Mouse (Mus musculus) cerebellum, postnatal 25 days (tissue): ENCODE measurements around the gene Snx9.

ENCODE experiments used
- DNase-seq, 2 experiments: peaks; one replicate each; pipeline ENCODE4 v3.0.0; 2021; ENCODE audit warnings: mixed read lengths in 2 of 2

The Snx9 gene

DNA sequence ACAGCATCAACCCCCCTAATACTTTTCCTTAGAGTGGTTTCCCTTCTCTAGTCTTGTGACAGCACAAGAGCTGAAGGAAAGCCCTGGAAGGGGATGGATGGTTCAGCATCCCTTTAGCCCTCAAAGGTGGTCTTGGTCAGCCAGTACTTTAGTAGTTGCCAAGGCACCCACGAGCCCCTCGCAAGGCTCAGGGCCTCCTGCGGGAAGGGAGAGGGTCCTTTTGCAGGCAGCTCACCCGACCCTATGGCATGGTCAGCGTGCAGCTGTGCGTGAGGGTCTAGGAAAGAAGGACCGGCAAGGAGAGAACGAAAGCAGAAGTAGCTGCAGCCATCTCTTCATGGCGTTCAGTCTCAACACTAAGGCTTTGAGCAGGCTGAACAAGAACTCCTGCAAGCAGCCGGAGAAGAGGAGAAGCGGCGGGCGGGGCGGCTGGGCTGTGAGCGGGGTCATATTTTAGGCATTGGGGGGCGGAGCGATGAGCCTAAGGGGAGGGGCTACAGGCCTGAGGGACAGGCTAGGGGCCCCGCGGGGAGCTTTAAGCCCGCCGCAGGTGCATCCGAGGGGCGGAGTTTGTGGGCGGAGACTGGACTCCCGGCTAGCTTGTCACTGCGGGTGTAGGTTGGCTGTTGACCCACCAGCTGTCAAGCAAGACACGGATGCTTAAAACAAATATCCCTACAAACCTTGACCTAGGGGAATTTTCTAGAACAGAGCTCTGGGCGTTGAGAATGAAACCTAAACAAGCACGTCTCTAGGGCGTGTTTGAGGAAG, 93.6 kb downstream of the Snx9 start:
- DNase-seq = peak; percentile 58 to 78

DNA sequence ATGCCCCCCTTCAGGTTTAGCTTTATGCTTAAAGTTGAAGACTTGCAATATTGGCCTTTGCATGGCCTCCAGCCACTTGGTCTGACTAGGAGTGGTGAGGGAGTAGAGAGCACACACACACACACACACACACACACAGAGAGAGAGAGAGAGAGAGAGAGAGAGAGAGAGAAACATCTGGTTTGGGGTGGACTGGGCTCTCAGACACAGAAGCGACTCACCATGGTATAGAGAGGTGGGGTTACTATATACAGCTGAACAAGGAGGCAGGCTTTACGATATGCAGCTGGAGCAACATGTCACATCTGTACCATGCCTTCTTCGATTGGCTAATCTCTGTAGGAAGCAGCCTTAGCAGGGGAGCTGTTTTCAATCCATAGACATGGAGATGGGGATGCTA, 94.6 kb downstream of the Snx9 start:
- no peak for DNase-seq

DNA sequence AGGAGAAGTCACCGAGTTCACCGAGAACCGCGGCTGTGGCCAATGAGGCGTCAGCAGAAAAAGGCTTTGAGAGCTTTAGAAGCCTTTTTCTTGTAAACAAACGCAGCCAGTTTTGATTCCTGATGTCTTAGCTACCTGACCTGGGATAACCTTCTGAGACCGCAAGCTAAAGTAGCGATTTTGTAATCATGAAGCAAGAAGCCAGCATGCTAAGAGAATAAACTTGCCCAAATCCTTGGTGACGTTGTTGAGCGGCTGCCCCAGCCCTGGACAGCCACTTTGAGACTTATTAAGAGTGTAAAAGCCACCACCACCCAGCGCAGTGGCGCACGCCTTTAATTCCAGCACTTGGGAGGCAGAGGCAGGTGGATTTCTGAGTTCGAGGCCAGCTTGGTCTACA, 95.1 kb downstream of the Snx9 start:
- DNase-seq = no peak

DNA sequence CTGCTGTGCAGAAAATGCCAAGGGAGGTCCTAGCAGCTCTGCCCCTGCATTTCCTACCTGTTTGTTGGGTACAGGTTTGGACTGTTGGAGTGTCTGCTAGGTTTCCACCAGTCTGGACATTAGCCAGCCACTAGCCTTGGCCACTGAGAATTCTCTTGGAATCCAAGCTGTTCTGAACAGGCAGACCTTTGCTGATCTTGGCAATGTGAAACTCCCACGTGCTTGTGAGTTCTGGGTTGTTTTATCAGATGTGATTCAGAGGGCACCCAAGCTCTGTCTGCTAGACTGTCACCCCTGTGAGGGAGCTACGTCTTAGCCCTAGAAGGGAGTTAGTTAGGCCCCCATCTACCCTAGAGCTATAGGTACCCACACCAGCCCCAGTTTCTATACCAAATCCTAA, 96.3 kb downstream of the Snx9 start:
- peak; percentile 54 to 73 for DNase-seq

DNA sequence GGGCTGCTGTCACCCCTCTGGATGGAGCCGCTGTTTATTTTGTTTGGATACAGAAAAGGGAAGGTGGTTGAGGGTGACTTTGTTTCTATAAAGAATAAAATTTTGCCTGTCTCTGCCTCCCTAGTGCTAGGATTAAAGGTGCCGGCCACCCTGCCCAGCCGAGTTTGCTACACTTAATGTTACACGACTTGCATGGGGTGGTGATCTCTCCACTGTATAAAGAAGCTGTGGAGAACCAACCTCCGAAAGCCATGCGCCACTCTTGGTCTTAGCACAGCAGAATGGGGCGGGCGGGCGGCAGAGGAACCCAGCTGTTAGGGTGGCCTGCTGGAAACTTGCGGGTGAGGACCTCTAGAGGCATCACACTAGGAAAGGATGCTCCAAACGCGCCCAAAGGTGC, 98.7 kb downstream of the Snx9 start:
- DNase-seq = no peak

DNA sequence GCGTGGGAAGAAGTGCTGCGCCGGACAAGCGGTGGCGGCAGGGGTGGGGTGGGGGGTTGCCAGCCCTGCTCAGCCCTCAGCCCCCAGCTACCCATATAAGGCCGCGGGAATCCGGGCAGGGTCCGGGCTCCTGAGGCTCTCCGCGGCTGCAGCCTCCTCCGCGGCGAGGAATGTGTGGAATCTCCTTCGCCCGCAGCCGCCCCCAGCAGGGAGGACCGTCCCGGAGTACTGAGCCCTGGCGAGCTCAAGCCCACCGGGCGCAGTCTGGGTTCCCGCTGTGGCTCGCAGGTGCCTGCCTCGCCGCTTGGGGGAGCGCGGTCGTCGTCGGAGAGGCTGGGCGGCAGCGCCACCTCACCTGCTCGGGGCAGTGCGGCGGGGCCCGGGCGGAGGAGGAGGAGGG, 99.7 kb downstream of the Snx9 start:
- peak; percentile 76 to 89 for DNase-seq

DNA sequence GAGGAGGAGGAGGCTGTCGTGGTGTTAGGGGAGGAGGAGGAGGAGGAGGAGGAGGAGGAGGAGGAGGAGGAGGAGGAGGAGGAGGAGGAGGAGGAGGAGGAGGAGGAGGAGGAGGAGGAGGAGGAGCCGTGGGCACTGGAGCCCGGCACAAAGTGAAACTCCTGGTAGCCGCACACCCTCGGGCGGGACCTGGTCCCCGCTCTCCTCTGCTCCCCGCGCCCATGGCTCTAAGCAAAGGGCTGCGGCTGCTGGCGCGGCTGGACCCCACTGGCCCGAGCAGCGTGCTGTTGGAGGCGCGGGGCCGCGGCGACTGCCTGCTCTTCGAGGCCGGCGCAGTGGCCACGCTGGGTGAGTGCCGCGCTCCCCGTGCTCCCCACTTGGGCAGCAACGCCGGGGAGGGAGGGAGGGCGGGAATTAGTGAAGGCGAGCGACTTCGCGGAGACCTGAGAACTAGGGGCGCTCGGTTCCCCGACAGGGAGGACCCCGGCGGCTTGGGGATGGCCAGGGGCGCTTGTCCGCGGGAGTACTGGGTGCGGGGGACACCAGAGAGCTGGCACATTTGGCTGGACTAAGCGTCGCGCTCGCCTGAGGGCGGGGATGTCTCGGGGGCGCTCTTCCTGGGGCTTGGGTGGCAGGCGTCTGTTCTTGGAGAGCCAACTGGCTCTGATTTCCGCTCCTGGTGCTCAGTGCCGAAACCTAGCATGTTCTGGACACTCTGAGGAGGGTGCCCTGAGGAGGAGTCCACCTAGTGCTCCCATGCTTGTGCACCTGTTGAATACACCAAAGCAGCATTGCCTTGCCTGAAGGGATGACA, 100.3 kb downstream of the Snx9 start, which contains the start of gene Synj2:
Gene Synj2 (plus strand): TSS at position 51 of the 814 bp plus-strand sequence.
- DNase-seq = peak; percentile 66 to 67

DNA sequence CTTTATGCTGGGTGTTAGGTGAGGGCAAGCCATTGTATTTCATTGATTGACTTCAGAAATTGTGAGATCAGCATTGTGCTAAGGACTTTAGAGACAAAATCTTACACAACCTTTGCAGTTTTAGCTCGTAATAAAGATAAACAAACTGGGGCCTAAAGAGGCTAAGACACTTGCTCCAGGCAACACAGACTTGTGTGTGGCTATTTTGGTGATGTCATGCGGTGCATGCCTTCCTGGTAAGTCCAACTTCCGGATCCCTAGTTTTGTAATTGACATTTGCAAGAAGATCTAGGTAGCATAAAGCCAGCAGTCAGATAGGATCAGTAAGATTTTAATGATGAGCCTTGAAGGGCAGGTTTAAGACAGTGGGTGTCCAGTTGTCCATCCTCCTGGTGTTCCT, 101.0 kb downstream of the Snx9 start:
- no peak for DNase-seq

DNA sequence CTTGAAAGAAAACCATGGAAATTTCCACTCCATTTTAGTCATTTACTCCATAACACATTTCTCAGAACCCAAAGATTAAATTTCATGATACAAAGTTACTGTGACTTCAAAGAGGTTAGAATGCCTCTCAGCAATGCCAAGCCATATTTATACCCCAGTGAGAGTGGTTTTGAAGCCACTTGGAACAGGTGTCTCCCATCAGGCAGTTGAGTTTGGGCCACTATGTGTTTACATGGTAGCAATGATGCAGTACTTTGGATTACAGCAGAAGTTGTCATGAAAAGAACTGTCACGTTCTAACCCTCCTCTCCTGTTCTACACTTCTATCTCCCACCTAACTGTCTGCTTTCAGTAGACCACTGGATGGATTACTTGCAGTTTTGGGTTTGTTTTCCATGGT, 101.9 kb downstream of the Snx9 start:
- DNase-seq = no peak

DNA sequence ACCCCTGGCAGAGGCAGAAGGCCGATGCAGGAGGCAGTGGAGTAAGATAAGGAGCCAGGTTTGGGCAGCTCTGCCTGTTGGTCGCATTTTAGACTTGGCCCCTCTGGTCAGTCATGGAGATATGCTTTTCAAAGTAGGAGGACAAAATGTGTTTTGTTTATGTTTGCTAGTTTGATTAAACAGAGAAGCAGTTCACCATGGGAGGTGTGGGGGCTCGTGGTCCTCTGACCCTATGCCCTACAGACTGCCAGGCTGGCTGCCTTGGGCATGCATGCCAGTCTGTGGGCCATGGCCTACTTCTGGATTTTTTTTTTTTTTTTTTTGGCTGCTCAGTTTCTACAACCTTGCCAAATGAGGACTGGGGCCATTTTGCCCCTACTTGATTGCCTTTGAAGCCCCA, 105.9 kb downstream of the Snx9 start:
- DNase-seq = no peak

DNA sequence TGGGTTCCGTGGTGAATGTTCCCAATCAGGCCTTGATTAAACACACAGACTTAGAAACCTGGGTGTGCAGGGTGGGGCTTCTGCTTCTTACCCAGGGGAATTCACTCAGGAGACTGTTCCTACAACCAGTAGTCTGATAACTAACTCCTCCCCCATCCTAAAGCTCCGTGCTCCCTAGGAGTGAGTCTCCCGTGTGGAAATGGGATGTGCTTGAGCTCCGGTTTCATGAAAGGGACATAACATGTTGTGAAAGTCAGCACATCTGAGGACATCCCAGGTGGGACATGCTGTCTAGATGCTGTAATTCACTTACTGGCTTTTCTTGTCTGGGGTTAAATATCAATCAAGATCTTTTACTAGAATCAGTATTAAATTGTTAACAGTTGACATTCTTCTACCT, 111.3 kb downstream of the Snx9 start:
- DNase-seq = no peak

DNA sequence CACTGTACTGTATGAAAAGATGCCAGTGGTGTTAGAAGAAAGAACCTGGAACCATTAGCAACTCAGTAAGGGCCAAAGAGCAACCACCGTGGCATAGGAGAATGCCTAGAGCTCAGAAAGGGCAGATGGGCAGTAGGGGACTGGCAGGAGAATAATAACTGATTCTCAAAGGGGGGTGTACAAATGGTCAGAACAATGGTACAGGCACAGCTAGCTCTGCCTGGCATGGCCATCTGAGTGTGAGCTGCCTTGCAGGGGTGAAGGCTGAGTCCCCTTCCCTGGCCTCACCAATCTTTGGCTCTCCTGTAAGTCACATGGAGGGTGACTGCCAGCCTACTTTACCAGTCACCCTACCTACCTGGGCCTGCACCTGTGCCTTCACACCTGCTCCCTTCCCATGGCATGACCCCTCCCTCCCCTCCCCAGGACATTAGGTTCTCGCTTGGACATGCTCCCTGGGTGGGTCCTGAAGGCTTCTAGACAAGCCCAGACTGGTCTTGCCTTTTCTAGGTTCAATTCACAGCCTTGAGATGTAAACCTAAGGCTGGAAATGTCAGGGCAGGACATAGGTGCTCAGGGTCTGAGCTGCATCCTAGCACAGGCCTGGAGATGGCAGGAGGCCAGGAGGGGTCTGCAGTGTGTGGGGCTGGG, 115.3 kb downstream of the Snx9 start:
- no peak for DNase-seq

DNA sequence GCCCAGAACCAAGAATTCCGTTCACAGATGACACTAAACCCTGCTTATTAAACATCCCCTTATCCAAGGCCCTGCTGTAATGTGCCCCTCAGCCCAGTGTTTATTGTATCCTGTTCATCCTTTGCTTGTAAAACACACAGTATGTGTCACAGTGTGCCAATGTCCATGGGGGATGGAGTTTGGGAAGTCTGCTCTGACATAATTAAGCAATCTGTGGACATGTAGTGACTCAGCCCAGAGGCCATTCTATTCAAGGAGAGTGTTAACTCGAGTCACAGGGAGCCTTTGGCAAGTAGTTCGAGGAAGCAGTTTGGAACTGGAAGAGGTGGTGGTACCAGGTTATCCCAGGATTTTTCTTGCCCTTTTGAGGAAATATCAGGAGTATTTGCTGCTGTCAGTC, 116.0 kb downstream of the Snx9 start:
- no peak for DNase-seq

DNA sequence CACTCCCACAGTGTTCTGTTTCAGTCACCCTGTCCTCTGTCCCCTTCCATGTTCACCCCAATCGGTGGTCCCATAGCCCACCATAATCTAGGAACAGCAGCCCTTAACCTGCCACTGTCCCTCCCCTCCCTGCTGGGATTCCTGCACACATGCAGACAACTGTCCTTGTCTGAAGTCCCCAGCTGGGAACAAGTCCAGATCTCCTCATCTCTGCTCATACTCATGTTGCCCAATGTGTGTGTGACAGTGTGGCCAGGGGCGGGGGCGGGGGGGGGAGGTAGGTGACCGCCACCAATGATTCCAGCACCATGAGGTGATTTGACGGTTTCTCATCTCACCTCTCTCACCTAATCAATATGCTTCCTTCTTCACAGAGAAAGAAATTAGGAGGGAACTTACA, 117.1 kb downstream of the Snx9 start:
- DNase-seq = no peak

DNA sequence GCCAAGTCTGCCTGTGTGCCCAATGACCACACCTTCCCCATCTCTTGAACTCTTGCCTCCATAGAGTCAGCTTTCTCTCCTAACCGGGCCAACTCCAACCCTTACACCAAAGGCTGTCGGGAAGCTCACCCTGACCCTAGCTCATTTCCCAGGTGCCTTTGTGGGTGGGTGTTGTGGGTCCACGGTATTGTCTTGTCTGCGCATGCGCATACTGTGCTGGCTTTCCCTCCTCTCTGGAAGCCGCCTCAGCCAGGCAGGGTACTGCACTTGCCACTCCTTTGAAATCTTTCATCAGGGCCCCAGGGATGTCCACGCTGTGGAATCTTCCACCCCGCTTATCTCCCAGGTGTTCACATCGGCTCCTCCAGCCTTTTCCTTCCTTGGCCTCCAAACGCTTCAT, 117.5 kb downstream of the Snx9 start:
- DNase-seq = no peak

DNA sequence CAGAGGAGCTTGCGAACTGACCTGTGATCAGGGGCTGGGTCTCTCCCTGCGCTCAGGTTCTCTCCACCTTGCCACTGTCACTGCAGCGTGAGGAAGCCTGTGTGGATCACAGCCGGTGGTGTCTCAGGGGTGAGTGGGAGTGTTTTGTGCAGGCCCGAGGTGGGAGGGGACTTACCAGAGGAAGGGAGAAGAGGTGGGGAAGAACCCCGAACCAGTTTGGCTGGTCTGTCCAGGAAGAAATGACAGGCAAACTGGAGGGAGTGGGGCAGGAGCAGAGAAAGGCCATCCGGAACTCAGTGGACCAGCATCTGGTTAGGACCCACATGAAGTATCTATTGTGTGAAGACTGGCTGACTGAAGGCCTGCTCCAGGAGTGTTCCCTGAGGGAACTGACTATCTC, 118.0 kb downstream of the Snx9 start:
- DNase-seq = no peak

DNA sequence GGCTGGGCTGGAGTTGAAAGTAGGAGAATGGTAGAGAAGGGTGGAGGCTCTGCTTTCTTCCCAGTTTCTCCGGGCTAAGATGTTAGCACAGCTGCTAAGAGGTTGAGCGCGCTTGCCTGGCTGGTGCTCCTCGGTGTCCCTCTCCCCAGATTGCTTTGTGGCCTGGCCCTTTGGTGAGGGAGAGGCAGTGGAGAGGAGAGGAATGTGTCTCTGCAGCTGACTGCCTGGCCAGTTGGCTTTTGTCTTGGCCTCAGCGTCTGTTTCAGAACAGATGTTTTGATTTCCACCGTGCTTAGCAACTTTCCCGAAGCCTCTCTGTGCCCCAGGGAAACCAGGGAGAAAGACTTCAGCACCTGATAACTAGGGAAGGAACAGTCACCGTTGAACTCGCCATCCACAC, 118.7 kb downstream of the Snx9 start:
- DNase-seq = no peak

DNA sequence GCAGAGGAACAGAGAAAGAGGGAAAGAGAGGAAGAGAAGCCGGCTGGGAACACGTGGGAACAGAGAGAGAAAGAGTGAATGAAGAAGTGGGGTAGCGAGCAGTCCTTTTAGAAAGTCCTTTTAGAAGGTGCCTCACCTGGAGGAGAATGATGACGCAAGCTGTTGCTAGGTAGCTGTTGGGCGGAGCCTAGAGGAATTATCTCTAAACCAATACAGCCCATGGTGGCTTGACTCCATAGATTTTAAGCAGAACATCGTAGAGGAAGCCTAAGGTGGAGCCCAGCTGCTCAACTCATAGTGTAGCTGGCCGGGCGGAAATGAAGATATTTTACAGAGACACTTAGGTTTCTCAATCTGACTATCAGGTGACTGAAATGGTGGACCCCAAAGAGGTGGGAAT, 122.6 kb downstream of the Snx9 start:
- no peak for DNase-seq

DNA sequence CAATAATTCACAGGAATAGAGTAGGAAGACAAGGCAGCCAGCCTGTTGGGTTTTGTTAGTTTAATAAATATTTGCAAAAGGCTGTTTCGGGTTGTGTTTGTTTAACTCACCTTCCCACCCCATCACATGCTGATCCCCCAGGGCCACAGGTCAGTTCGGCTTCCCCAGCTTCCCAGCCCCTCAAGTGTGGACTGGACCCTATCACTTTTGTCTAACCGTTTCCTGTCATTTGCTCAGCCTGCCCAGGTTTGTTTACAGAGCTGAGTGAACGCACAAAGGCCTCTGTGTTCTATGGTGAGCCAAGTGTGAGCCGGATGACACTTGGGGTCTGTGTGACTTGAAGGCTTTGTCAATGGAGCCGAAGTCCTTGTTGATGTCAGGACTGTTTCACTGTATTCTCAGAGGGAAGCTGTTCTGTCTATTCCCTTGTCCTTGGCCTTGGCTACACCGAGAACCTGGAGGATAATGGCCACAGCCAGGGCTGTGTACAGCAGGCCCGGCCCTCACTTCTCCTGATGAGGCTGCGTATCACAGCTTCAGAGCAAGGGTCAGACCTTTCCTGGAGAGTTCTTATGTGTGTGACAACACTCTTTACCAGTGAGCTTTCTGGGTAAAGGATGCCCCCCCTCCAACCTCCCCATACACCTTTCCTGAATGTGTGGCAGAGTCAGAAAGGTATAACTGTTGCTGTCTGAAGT, 124.1 kb downstream of the Snx9 start:
- DNase-seq = no peak

DNA sequence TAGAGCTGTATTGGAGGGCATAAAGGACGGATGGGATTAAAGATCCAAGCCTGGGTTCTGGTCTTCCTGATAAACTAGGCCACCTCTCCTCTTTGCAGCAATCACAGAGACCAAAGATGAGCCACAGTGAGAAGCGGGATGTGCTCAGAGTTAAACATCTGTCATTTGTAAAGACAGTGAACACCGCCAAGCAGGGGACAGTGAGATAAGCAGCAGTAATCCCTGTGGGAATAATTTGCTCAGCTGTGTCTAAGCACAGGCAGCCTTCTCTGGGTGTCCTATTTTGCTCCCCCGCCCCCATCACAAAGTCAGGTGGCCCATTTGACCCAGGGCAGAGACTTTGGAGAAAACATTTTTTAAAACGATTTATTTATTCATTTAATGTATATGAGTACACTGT, 125.6 kb downstream of the Snx9 start:
- DNase-seq = no peak

DNA sequence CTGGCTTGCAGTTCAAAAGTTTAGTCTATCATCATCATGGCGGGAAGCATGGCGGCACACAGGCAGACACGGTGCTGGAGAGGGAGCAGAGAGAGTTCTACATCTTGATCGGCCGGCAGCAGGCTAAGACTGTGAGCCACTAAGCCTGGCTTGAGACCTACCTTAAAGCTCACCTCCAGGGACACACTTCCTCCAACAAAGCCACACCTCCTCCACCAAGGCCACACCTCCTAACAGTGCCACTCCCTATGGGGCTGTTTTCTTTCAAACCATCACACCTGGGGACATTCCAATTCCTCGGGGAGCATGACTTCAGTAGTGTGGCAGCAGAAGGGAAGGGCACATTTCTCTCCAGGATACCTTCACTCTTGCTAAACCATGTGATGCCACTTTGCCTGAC, 127.4 kb downstream of the Snx9 start:
- no peak for DNase-seq

DNA sequence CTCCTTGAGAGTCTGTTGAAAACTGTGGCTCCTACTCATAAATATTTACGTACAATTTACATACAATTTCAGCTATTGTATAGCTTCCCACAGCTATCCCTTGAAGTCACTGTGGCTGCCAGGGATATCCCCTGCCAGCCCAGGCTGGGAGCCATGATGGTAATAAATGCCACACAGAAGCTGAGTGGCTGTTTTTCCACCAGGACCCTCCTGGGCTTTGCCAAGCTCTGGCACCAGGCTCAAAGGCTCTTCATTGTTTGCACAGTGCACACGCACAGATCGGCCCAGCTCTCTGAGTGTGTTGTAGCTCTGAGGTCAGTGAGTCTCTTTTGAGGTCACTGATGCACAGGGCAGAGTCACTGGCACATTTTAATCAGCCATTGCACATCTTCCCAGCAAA, 128.1 kb downstream of the Snx9 start:
- no peak for DNase-seq

DNA sequence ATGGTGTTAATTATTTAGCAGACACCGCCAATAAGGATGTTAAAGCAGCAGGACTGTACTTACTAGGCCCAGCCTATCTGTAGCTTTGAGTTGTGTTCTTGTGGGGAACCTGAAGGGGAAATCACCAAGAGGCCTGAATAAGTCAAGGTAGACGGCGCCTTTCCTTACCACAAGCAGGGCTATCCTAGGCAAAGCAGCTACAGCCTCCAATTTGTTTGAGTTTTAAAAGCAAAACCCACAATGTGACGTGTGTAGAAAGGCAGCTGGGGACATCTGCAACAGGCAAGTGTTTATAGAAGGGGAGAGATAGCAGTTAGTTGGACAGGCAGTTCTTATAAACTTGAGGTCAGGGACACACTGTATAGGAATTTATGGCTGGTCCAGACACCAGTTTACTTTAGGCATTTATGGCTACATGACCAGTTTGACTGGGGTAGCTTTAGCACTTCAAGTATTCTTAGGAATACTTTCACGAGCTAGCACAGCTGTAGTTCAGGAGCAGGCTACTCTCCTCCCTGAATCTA, 129.2 kb downstream of the Snx9 start:
- no peak for DNase-seq
